Mouse (Mus musculus): Measurements from ENCODE around the gene Ctps2. TPM values are rescaled to one million over a fixed set of nuclear protein-coding genes. Genes with fewer than 3 reads are reported as not detected.
"Not testable (repeated sequence)": the region's sequence is repeated elsewhere in the genome, so short reads cannot be mapped to it uniquely, and the experiment has no call there.

Gene Ctps2
- polyA plus RNA-seq (2012), result not detected in 2 replicates

DNA sequence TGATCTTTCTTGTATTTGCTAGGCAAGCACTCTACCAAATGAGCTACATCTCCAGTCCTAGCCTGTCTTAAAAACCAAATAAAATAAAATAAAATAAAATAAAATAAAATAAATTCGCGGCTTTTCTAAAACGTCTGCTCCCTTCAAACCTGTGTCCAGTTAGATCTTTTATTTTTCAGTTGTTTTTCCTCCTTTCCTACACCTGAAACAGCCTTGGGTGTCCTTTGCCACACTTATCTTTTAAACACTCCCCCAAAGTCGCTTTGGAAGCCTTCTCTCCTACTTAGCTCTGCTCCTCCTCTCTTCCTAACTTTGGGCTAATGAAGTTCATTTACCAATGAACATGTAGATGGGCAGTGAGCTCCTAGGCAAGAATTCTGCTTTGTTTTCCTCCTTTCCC lies at the start of gene Ctps2:
Gene Ctps2 (plus strand): TSS at position 301 of the 400 bp plus-strand sequence.
- H3K9me3 ChIP-seq (ENCODE audit: control insufficient read depth, low read length), result no peaks in the 10 kb centered on the region; the same call in 1 of the 2 replicates
- no peak for TF ChIP-seq TAL1 (IDR thresholded peaks at IDR 0.05; ENCODE audit: low read length)
- TF ChIP-seq GATA1 (IDR thresholded peaks at IDR 0.05; ENCODE audit: low read length), result no peak
- H3K36me3 ChIP-seq (ENCODE audit: control insufficient read depth), result no peaks in the 10 kb centered on the region
- H3K4me1 ChIP-seq (ENCODE audit: control insufficient read depth), result peaks cover 14% of the 10 kb centered on the region
- H3K4me3 ChIP-seq (replicated peaks), result peak within 1 kb of the TSS; percentile 64
- H3K27me3 ChIP-seq (ENCODE audit: control insufficient read depth), result peaks cover 5% of the 10 kb centered on the region

DNA sequence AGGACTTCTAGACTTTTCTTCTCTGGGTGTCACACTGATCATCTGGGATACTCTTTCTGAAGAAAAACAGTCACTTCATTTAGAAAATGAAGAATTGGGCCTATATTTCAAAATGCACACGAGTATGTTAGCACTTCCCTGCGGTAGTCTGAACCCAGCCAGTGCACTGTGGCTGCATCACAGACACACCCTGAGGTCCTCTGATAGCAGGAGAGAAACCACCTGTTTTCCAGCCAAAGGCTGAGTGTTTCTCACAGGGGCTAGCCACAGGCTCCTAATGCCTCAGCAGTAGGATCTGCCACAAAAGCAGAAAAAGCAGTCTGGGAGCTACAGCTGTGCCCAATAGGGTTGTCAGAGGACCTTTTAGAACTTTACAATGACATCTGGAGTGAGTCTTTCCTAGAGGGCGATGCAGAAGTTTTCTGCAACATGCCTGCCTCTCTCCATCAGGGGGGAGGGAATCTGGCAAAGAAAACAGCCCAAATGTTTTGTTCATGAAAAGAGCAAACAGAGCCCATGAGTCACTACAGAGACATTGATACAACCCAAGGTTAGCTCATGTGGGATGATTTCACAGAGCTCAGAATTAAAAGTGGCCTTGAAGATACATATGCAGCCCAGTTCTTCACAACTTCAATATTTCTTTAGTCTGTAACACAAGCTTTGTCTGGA lies 32.6 kb upstream of the Ctps2 start:
- no peak for TF ChIP-seq GATA1 (IDR thresholded peaks at IDR 0.05; ENCODE audit: low read length)
- no peak for TF ChIP-seq TAL1 (IDR thresholded peaks at IDR 0.05; ENCODE audit: low read length)
- H3K4me1 ChIP-seq (ENCODE audit: control insufficient read depth), result no peaks in the 10 kb centered on the region
- H3K36me3 ChIP-seq (ENCODE audit: control insufficient read depth), result peaks cover 36% of the 10 kb centered on the region

DNA sequence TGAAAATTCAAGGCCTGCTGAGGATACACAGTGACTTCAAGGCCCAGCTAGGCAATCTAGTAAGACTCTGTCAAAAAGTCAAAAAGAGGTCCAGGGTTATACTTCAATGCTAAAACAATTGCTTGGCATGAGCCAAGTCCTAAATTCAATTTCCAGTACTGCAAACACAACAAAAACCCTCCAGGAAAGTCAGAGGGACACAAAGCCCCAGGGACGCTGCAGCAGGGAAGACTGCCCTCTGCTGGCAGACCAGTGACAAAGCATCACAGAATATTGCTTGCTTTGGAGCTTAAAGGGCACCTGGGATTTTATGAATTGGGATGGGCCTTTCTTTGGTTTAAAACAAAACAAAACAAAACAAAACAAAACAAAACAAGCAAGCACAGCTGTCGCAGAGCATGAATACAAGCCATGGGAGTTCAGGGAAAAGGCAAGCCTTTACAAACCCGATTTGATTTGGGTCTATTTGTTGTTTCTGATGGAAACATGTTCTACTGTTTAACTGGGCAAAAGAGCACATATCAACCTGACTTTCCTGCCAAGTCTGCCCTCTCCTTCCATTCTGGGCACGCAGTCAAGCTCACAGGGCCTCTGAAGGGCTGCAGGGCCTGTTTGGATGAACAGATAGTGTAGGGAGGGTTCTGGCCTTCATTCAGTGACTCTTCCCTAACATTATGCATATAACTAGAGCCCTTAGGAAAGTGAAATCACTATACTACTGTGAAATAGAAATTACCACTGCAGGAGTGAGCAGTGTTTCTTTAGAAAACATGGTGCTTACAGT lies 29.1 kb upstream of the Ctps2 start:
- Histone ChIP-seq H3K27me3 (ENCODE audit: control insufficient read depth) (no peaks in the 10 kb centered on the region), H3K4me3 (replicated peaks) (no peak overlapping the region), H3K9me3 (ENCODE audit: control insufficient read depth, low read length) (no peaks in the 10 kb centered on the region), H3K4me1 (ENCODE audit: control insufficient read depth) (no peaks in the 10 kb centered on the region), H3K36me3 (ENCODE audit: control insufficient read depth) (peaks cover 34% of the 10 kb centered on the region)
- TF ChIP-seq GATA1 (IDR thresholded peaks at IDR 0.05; ENCODE audit: low read length) (no peak), TAL1 (IDR thresholded peaks at IDR 0.05; ENCODE audit: low read length) (no peak)

More for the DNA sequence above, 32.6 kb upstream of the Ctps2 start:
- no peak overlapping the region for H3K4me3 ChIP-seq (replicated peaks)
- no peaks in the 10 kb centered on the region for H3K27me3 ChIP-seq (ENCODE audit: control insufficient read depth)
- H3K9me3 ChIP-seq (ENCODE audit: control insufficient read depth, low read length), result no peaks in the 10 kb centered on the region

GRCm38 (mm10) chrX:162873761-162874160 lies 27.3 kb upstream of the Ctps2 start:
- no peaks in the 10 kb centered on the region for H3K9me3 ChIP-seq (ENCODE audit: control insufficient read depth, low read length)
- H3K4me1 ChIP-seq (ENCODE audit: control insufficient read depth), result no peaks in the 10 kb centered on the region
- no peak for TF ChIP-seq TAL1 (IDR thresholded peaks at IDR 0.05; ENCODE audit: low read length)
- no peak for TF ChIP-seq GATA1 (IDR thresholded peaks at IDR 0.05; ENCODE audit: low read length)
- peaks cover 39% of the 10 kb centered on the region for H3K36me3 ChIP-seq (ENCODE audit: control insufficient read depth)
- H3K4me3 ChIP-seq (replicated peaks), result no peak overlapping the region
- H3K27me3 ChIP-seq (ENCODE audit: control insufficient read depth), result no peaks in the 10 kb centered on the region

DNA sequence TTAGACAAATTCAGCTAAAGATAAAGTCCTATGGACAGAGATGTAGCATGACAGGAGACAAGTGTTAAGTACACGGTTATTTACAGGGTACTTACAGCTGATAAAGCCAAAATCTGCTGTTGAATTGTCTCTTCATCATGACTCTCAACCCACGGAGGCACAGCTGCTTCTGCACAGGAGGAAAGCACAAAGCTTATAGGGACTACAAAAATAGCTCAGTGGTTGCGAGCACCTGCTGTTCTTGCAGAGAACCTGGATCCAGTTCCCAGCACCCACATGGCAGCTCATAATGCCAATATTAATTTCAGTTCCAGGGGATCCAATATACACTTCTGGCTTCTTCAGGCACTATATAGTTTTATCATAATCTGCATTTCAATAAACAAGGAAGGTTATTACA lies 22.8 kb upstream of the Ctps2 start:
- no peaks in the 10 kb centered on the region for H3K9me3 ChIP-seq (ENCODE audit: control insufficient read depth, low read length)
- no peak overlapping the region for H3K4me3 ChIP-seq (replicated peaks)
- no peaks in the 10 kb centered on the region for H3K4me1 ChIP-seq (ENCODE audit: control insufficient read depth)
- TF ChIP-seq TAL1 (IDR thresholded peaks at IDR 0.05; ENCODE audit: low read length) (no peak), GATA1 (IDR thresholded peaks at IDR 0.05; ENCODE audit: low read length) (no peak)
- H3K36me3 ChIP-seq (ENCODE audit: control insufficient read depth), result peaks cover 35% of the 10 kb centered on the region
- H3K27me3 ChIP-seq (ENCODE audit: control insufficient read depth), result no peaks in the 10 kb centered on the region

GRCm38 (mm10) chrX:162887931-162888511 lies 13.0 kb upstream of the Ctps2 start, which contains the start of gene Syap1:
Gene Syap1 (minus strand): TSS chrX:162888447.
- H3K27me3 ChIP-seq (ENCODE audit: control insufficient read depth), result peaks cover 5% of the 10 kb centered on the region; the same call in 1 of the 2 replicates
- peak within 1 kb of the TSS; percentile 85 for H3K4me3 ChIP-seq (replicated peaks)
- peaks cover 14% of the 10 kb centered on the region for H3K4me1 ChIP-seq (ENCODE audit: control insufficient read depth)
- H3K9me3 ChIP-seq (ENCODE audit: control insufficient read depth, low read length), result peaks cover 6% of the 10 kb centered on the region
- no peaks in the 10 kb centered on the region for H3K36me3 ChIP-seq (ENCODE audit: control insufficient read depth)
- TF ChIP-seq GATA1 (IDR thresholded peaks at IDR 0.05; ENCODE audit: low read length) (no peak), TAL1 (IDR thresholded peaks at IDR 0.05; ENCODE audit: low read length) (no peak)

GRCm38 (mm10) chrX:162888575-162889223 lies 12.3 kb upstream of the Ctps2 start:
- not testable (repeated sequence) for H3K4me3 ChIP-seq (replicated peaks); H3K36me3 ChIP-seq (ENCODE audit: control insufficient read depth); H3K9me3 ChIP-seq (ENCODE audit: control insufficient read depth, low read length); H3K27me3 ChIP-seq (ENCODE audit: control insufficient read depth)
- H3K4me1 ChIP-seq (ENCODE audit: control insufficient read depth), result peaks cover 14% of the 10 kb centered on the region

DNA sequence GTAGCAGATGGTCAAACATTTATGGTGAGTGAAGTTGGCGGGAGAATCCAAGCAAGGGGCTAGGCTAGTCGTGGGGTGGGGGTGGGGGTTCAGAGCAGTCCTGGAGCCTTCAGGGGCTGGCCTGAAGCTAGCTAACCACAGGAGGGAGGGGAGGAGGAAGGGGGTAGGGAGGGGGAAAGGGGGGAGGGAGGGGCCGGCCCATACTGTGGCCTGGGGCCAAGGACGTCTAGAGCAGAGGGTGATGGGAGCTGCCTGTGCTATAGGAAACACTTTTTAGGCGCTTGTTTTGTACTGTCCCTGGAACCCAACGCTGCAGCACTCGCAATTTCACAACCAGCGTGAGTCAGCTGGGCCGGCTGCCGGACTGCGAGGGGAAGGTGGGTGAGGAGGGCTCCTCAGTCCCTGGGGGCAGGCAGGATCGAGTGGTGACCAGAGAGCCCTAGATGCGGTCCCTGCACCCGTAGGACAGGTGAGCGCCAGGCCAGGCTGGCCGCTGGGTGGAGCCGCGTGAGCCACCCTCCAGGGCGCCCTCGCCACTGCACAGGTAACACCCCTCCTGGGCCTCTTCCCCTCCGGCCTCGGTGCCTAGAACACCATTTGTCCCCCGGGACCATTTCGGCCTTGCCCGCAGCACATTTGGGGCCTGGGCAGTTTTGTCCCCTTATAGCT lies 467 bp downstream of the Ctps2 start:
- TF ChIP-seq TAL1 (IDR thresholded peaks at IDR 0.05; ENCODE audit: low read length) (no peak), GATA1 (IDR thresholded peaks at IDR 0.05; ENCODE audit: low read length) (no peak)
- H3K36me3 ChIP-seq (ENCODE audit: control insufficient read depth), result no peaks in the 10 kb centered on the region
- H3K4me1 ChIP-seq (ENCODE audit: control insufficient read depth), result peaks cover 14% of the 10 kb centered on the region

More for the DNA sequence above, 467 bp downstream of the Ctps2 start:
- H3K27me3 ChIP-seq (ENCODE audit: control insufficient read depth), result peaks cover 5% of the 10 kb centered on the region
- H3K9me3 ChIP-seq (ENCODE audit: control insufficient read depth, low read length), result no peaks in the 10 kb centered on the region; the same call in 1 of the 2 replicates
- peak overlapping the region; percentile 64 for H3K4me3 ChIP-seq (replicated peaks)

Measured in erythroblast, embryonic 14.5 days (primary cell).